Mouse (Mus musculus) embryonic facial prominence, embryonic 12.5 days (tissue): Measurements from ENCODE around the gene Stmn1. TPM values are rescaled to one million over a fixed set of nuclear protein-coding genes. Genes with fewer than 3 reads are reported as not detected.

Source experiments
- ATAC-seq: fragments of 200-750 bp; cut with Nextera tagmentation; 2 replicates; pipeline ENCODE4 v1.8.0; 2017; ENCODE audit not compliant: insufficient number of reproducible peaks, insufficient read depth, low FRiP score, low TSS enrichment
- H3K27ac ChIP-seq: fragments of 300-500 bp; sonication (generic); 2 replicates; pipeline ENCODE4 v1.5.1; 2016; ENCODE audit warnings: mild to moderate bottlenecking
- H3K27me3 ChIP-seq: fragments of 300-500 bp; sonication (generic); 2 replicates; pipeline ENCODE4 v1.6.1; 2016; ENCODE audit warnings: mild to moderate bottlenecking, moderate library complexity
- H3K36me3 ChIP-seq: fragments of 300-500 bp; sonication (generic); 2 replicates; pipeline ENCODE4 v1.6.1; 2016; ENCODE audit warnings: mild to moderate bottlenecking
- H3K4me1 ChIP-seq: fragments of 300-500 bp; sonication (generic); 2 replicates; pipeline ENCODE4 v1.6.1; 2016
- H3K4me2 ChIP-seq: fragments of 300-500 bp; sonication (generic); replicated peaks from 2 replicates; pipeline ENCODE4 v1.6.1; 2016; ENCODE audit warnings: mild to moderate bottlenecking, moderate library complexity
- H3K4me3 ChIP-seq: fragments of 300-500 bp; sonication (generic); 2 replicates; pipeline ENCODE4 v1.5.1; 2016; ENCODE audit warnings: mild to moderate bottlenecking
- H3K9ac ChIP-seq: fragments of 300-500 bp; sonication (generic); 2 replicates; pipeline ENCODE4 v1.6.1; 2016; ENCODE audit warnings: mild to moderate bottlenecking, moderate library complexity
- H3K9me3 ChIP-seq: fragments of 300-500 bp; sonication (generic); 2 replicates; pipeline ENCODE4 v1.6.1; 2016; ENCODE audit warnings: mild to moderate bottlenecking, moderate library complexity
- whole genome bisulfite sequencing: fragments of 180-500 bp; shearing (Covaris S2); methylation state at CpG from one replicate; pipeline ENCODE4 v1.1.7; 2016; 5-methylcytosine and 5-hydroxymethylcytosine counted together
- polyA plus RNA-seq: library from polyadenylated mRNA; unstranded; fragments of >200 nt; fragmentation: Nextera tagmentation; extraction: Ambion mirVana; gene quantifications from 2 replicates; pipeline ENCODE4 v1.2.1, GENCODE M21; 2016

Stmn1 gene
- 2,563 and 2,644 TPM in 2 replicates for polyA plus RNA-seq

GRCm38 (mm10) chr4:134468215-134468575 is at the start of gene Stmn1:
TSS of gene Stmn1 (plus strand) at chr4:134468320.
- Histone ChIP-seq H3K9ac (peak within 1 kb of the TSS; percentile 94), H3K4me3 (peak within 1 kb of the TSS; percentile 85), H3K9me3 (no peaks in the 10 kb centered on the region), H3K27me3 (no peaks in the 10 kb centered on the region), H3K4me2 (peak within 1 kb of the TSS; percentile 84), H3K4me1 (peaks cover 6% of the 10 kb centered on the region; the same call in 1 of the 2 replicates), H3K36me3 (peaks cover 23% of the 10 kb centered on the region), H3K27ac (peak within 1 kb of the TSS; percentile 94)
- ATAC-seq: peak; percentile 95
- WGBS: 2% methylated on average over 30 of the region's 31 CpGs

- 49% methylated on average over 11 of the region's 11 CpGs for WGBS
- no peak overlapping the region for H3K4me2 ChIP-seq
- no peak overlapping the region for H3K4me3 ChIP-seq
- no peak overlapping the region for H3K9ac ChIP-seq
- H3K27ac ChIP-seq: no peak overlapping the region
- ATAC-seq: no peak
- H3K27me3 ChIP-seq: no peaks in the 10 kb centered on the region
- H3K9me3 ChIP-seq: no peaks in the 10 kb centered on the region
- peaks cover 8% of the 10 kb centered on the region; the same call in 1 of the 2 replicates for H3K4me1 ChIP-seq
- H3K36me3 ChIP-seq: peaks cover 27% of the 10 kb centered on the region
Measured at GRCm38 (mm10) chr4:134421971-134422370, 46.1 kb upstream of the Stmn1 start.

- Histone ChIP-seq H3K9me3 (no peaks in the 10 kb centered on the region), H3K4me2 (no peak overlapping the region), H3K4me1 (peaks cover 8% of the 10 kb centered on the region; the same call in 1 of the 2 replicates), H3K4me3 (no peak overlapping the region), H3K9ac (no peak overlapping the region), H3K36me3 (peaks cover 16% of the 10 kb centered on the region; the same call in 1 of the 2 replicates), H3K27ac (no peak overlapping the region), H3K27me3 (no peaks in the 10 kb centered on the region)
- ATAC-seq: no peak
- 91% methylated on average over 7 of the region's 7 CpGs for WGBS
Measured at GRCm38 (mm10) chr4:134423949-134424348, 44.2 kb upstream of the Stmn1 start.

- no peak overlapping the region for H3K4me3 ChIP-seq
- H3K9ac ChIP-seq: no peak overlapping the region
- peaks cover 13% of the 10 kb centered on the region; the same call in 1 of the 2 replicates for H3K36me3 ChIP-seq
- 0 out of 2 replicates have a peak overlapping the region, but pooled peaks have one; percentile 23 for H3K27ac ChIP-seq
- H3K27me3 ChIP-seq: no peaks in the 10 kb centered on the region
- H3K4me1 ChIP-seq: peaks cover 13% of the 10 kb centered on the region
- ATAC-seq: no peak
- no peaks in the 10 kb centered on the region for H3K9me3 ChIP-seq
- H3K4me2 ChIP-seq: 0 out of 2 replicates have a peak overlapping the region, but pooled peaks have one; percentile 2
- WGBS: 73% methylated on average over 7 of the region's 7 CpGs
Measured at GRCm38 (mm10) chr4:134425088-134425487, 43.0 kb upstream of the Stmn1 start.

- H3K4me3 ChIP-seq: no peak overlapping the region
- 0 out of 2 replicates have a peak, but pooled peaks cover 5% of the 10 kb centered on the region for H3K36me3 ChIP-seq
- 20% methylated on average over 23 of the region's 23 CpGs for WGBS
- peaks cover 15% of the 10 kb centered on the region for H3K4me1 ChIP-seq
- H3K9ac ChIP-seq: peak overlapping the region; percentile 32; the same call in 1 of the 2 replicates
- H3K9me3 ChIP-seq: no peaks in the 10 kb centered on the region
- peak overlapping the region; percentile 87 for H3K27ac ChIP-seq
- 0 out of 2 replicates have a peak, but pooled peaks have one; percentile 56 for ATAC-seq
- peak overlapping the region; percentile 30 for H3K4me2 ChIP-seq
- H3K27me3 ChIP-seq: no peaks in the 10 kb centered on the region
Measured at GRCm38 (mm10) chr4:134430381-134431004, 37.6 kb upstream of the Stmn1 start.

GRCm38 (mm10) chr4:134432686-134433360 is 35.3 kb upstream of the Stmn1 start:
- H3K27me3 ChIP-seq: no peaks in the 10 kb centered on the region
- no peak overlapping the region for H3K4me2 ChIP-seq
- 81% methylated on average over 15 of the region's 15 CpGs for WGBS
- H3K9ac ChIP-seq: no peak overlapping the region
- H3K27ac ChIP-seq: no peak overlapping the region
- no peaks in the 10 kb centered on the region for H3K36me3 ChIP-seq
- H3K4me1 ChIP-seq: peaks cover 18% of the 10 kb centered on the region
- no peaks in the 10 kb centered on the region for H3K9me3 ChIP-seq
- no peak for ATAC-seq
- H3K4me3 ChIP-seq: no peak overlapping the region

- ATAC-seq: no peak
- H3K4me1 ChIP-seq: 0 out of 2 replicates have a peak, but pooled peaks cover 3% of the 10 kb centered on the region
- no peak overlapping the region; the same call in 1 of the 2 replicates for H3K9ac ChIP-seq
- WGBS: 48% methylated on average over 7 of the region's 7 CpGs
- no peak overlapping the region for H3K4me2 ChIP-seq
- H3K27me3 ChIP-seq: no peaks in the 10 kb centered on the region
- no peak overlapping the region for H3K4me3 ChIP-seq
- H3K9me3 ChIP-seq: no peaks in the 10 kb centered on the region
- no peaks in the 10 kb centered on the region for H3K36me3 ChIP-seq
- no peak overlapping the region for H3K27ac ChIP-seq
Measured at GRCm38 (mm10) chr4:134436185-134436584, 31.9 kb upstream of the Stmn1 start.

GRCm38 (mm10) chr4:134436659-134437058 is 31.5 kb upstream of the Stmn1 start:
- Histone ChIP-seq H3K9me3 (no peaks in the 10 kb centered on the region), H3K27ac (no peak overlapping the region), H3K36me3 (no peaks in the 10 kb centered on the region), H3K4me3 (no peak overlapping the region), H3K4me1 (0 out of 2 replicates have a peak, but pooled peaks cover 3% of the 10 kb centered on the region), H3K9ac (no peak overlapping the region), H3K27me3 (no peaks in the 10 kb centered on the region), H3K4me2 (no peak overlapping the region)
- WGBS: 65% methylated on average over 10 of the region's 10 CpGs
- ATAC-seq: no peak

GRCm38 (mm10) chr4:134439119-134439518 is 29.0 kb upstream of the Stmn1 start:
- H3K9ac ChIP-seq: no peak overlapping the region
- 0 out of 2 replicates have a peak, but pooled peaks cover 3% of the 10 kb centered on the region for H3K4me1 ChIP-seq
- no peaks in the 10 kb centered on the region for H3K36me3 ChIP-seq
- no peaks in the 10 kb centered on the region for H3K9me3 ChIP-seq
- no peak for ATAC-seq
- no peak overlapping the region for H3K27ac ChIP-seq
- no peaks in the 10 kb centered on the region; the same call in 1 of the 2 replicates for H3K27me3 ChIP-seq
- 64% methylated on average over 3 of the region's 3 CpGs for WGBS
- no peak overlapping the region for H3K4me2 ChIP-seq
- H3K4me3 ChIP-seq: no peak overlapping the region

GRCm38 (mm10) chr4:134439919-134440318 is 28.2 kb upstream of the Stmn1 start:
- Histone ChIP-seq H3K36me3 (no peaks in the 10 kb centered on the region), H3K27me3 (no peaks in the 10 kb centered on the region; the same call in 1 of the 2 replicates), H3K4me3 (no peak overlapping the region), H3K9ac (no peak overlapping the region), H3K27ac (no peak overlapping the region), H3K4me2 (no peak overlapping the region), H3K4me1 (0 out of 2 replicates have a peak, but pooled peaks cover 3% of the 10 kb centered on the region), H3K9me3 (no peaks in the 10 kb centered on the region)
- WGBS: 84% methylated on average over 4 of the region's 4 CpGs
- ATAC-seq: no peak

- peaks cover 6% of the 10 kb centered on the region; the same call in 1 of the 2 replicates for H3K4me1 ChIP-seq
- WGBS: 89% methylated on average over 4 of the region's 4 CpGs
- ATAC-seq: no peak
Measured at GRCm38 (mm10) chr4:134442216-134442615, 25.9 kb upstream of the Stmn1 start.

More at GRCm38 (mm10) chr4:134442216-134442615, 25.9 kb upstream of the Stmn1 start:
- Histone ChIP-seq H3K4me3 (no peak overlapping the region), H3K4me2 (no peak overlapping the region), H3K9me3 (no peaks in the 10 kb centered on the region), H3K9ac (no peak overlapping the region), H3K36me3 (no peaks in the 10 kb centered on the region), H3K27ac (no peak overlapping the region), H3K27me3 (peaks cover 3% of the 10 kb centered on the region; the same call in 1 of the 2 replicates)
